Mouse (Mus musculus) cerebellum, postnatal 14 days (tissue): ENCODE data around the gene Ttbk1.
"Not testable (repeated sequence)": the region's sequence is repeated elsewhere in the genome, so short reads cannot be mapped to it uniquely, and the experiment has no call there.

Experiments
- DNase-seq, 2 experiments: peaks; one replicate each; pipeline ENCODE4 v3.0.0; 2021; ENCODE audit warnings: mixed read lengths in 2 of 2

Ttbk1 gene

DNA sequence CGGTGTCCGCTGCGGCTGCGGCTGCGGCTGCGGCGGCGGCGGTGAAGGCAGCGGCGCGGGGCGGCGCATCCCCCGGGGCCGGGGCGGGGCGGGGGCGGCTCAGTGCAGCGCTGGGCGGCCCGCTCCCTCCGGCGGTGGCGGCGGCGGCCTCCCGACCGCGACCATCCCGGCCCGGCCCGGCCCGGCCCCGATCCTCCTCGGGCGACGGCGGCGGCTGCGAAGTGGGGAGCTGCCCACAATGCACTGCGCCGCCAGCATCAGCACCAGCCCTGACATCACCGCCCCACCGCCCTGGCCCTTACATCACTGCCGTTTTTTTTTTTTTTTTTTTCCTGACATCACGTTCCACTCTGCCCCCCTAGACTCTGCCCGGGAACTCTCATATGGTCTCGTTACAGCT lies at the start of gene Ttbk1:
Gene Ttbk1, minus strand, starts transcription at position 245 of the 400 bp plus-strand sequence.
- DNase-seq: peak; percentile 82 to 83

DNA sequence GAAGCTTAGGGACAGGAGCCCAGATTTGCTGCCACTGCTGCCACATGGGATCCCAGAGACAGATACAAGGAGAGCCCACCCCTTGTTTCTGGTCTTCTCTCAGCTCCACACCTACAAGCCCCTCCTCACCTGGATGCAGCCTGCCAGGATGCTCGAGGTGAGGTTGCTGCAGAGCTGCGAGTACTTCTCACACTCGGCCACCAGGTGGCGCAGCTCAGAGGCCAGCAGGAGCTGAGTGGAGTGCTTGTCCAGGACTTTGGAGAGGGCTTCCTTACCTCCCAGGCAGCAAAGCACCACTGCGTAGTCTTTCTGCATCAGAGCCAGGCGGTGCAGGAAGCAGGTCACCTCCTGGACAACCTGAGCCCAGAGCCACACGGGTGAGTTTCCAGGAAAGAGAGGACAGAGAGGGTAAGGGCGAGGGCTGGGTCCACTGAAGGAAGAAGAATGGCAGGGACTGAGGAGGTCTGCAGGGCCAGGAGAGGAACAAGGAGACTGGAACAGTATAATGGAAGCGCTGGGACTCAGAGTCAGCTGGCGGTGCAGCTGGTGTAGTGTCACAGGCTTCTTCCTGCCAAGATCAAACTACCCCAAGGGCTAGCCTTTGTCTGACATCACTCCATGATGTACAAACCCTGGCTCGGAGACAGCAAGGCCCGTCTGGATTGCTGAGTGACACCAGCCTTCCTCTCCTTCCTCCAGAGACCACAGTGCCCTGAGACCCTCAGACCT lies 38.3 kb upstream of the Ttbk1 start:
- DNase-seq: peak; percentile 88 to 93

DNA sequence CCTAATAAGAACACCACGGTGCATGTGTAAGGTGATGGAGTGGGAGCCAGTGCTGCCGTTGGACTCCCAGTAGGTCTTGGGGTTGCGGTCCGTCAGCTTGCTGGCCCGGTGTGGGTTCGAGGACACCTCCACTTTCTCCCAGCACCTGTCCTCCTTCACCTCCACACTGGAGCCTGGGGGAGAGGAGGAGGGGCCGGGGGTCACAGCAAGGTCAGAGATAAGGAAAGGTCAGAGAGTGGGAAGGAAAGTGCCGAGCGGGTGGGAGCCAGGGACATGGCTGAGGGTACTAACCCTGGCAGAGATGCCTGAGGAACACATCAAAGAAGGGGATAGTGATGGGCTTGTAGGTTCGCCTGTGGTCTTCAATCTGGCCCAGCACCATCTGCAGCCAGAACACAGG lies 37.6 kb upstream of the Ttbk1 start:
- DNase-seq: no peak

DNA sequence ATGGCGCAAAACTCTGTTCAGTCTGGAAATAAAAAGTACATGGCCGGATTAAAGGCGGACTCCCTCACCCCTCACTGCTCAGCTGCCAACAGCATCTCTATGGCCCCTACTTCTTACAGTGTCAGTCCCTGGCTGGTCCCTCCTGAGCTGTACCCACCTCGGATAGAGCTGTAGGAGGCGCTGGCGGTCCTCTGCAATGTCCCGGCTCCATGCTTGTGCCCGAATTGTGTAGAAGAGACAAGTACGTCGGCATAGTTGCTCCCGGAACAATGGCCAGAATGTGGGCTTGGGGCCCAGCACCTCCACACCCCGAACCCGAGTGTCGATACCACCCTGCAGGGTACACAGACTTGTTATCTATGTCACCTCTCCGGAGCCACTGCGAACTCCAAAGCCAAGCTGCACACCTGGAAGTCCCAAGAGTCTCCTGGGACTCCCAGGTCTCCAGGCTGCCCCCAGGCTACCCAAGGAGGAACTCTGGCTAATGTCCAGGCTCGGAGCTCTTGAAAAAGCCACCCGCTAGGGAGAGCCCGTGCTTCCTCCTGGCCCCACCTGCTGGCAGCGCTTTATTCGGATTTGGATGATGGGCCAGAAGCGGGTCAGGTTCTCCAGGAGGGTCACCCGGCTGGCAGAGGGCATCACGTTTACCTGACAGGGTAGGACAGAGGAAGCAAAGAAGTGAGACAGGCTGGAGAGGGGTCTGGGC lies 34.6 kb upstream of the Ttbk1 start:
- DNase-seq: peak in 1 of 2 experiments; percentile 58

DNA sequence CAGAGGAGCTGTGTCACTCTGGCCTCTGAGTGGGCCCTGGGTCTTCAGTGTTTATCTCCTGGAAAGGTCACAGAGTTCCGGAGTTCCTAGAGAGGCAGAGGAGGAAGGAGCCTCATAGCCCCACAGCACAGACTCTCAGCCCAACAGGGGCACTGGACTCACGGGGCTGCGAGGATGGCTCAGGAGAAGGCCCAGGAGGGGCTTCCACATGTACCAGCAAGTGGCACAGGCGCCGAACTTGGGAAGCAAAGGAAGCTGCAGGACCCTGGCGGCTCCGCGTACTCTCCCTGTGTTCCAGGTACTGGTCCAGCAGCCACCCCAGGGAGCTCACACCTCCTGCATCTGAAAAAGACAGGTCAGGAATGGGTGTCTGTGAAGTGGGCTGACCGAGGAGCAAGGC lies 33.7 kb upstream of the Ttbk1 start:
- no peak for DNase-seq

DNA sequence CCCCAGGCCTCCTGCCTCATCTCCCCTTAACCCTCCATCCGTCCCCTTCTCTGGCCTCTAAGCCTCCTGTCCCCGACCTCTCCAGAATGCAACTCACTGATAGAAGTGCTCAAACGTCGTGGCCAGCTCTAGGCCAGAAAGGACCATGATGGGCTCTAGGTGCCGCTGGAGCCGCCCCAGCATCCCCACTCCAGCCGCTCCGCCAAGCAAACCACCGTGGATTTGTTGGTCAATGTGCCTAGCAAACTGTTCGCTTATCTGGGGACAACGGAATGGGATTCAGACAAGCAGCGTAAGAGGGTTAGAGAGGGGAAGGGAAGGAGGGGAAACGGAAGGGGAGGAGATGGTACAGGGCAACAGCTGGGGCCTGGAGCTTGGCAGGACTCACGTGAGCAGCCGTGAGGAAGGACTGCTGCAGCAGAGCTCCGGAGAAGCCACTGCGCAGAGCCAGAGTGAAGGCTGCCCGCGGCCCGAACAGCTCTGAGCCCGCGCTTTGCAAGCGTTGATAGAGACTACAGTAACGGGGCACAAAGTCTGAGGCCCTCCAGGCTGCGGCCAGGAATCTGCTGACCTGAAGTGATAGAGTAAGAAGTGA lies 33.0 kb upstream of the Ttbk1 start:
- no peak for DNase-seq

DNA sequence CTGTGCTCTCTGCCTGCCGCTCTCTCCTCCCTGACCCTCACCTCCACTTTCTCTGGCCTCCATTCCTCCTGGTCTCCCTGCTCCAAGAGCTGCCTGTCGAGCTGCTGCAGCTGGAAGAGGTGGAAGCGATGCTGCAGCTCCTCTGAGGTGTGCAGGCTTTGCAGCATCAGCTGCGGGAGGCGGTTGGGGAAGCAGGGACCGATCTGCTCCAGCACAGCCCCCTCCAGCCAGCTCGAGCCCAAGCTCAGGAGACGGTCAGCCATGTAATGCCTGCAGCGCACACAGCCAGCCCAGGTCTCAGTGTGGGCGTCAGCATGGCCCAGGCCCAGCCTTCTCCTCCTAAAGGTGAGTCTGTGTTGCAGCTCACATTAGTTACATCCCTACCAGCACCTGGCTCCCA lies 32.5 kb upstream of the Ttbk1 start:
- no peak for DNase-seq

DNA sequence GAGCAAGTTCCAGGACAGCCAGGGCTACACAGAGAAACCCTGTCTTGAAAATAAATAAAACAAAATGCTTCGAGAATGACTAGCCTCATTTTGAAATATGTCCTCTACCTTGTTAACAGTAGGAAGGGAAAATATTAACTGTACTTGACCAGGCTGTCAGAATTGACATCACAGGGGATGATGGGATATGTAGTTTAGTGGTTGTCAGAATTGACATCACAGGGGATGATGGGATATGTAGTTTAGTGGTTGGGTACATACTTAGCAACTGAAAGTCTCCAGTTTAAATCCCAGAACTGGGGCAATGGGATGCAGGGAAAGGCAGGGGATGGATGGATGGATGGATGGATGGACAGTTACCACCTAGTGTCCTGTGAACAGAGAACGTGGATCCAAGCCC lies 25.9 kb upstream of the Ttbk1 start:
- DNase-seq: no peak

DNA sequence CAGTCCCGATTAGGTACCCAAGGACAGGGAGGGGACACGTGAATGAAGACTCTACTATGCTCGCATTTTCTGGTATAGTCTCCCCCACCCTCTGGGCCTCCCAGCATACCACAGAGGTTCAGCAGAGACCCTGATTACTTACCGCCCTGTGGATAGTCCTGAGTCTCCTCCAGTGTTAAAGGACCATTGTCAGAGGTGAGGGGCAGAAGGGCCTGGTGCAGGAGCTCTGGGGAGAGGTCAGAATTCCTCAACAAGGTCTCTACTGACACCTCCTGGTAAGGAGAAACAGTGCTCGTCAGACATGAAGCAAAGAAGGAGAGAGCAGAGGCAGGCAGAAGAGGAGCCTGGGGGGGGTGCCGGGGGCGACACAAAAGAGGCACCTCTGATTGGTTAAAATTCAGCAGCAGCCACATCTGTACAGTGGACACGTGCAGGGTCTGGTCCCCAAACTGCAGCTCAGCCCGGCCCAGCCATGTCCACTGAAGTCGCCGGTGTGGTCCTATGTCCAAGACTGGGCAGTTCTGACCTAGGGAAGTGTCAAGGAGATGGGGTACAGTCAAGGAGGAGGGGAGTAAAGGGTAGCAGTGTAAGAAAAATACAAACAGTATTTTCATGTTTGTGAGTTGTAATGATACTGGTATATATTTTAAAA lies 23.7 kb upstream of the Ttbk1 start:
- peak in 1 of 2 experiments; percentile 48 for DNase-seq

DNA sequence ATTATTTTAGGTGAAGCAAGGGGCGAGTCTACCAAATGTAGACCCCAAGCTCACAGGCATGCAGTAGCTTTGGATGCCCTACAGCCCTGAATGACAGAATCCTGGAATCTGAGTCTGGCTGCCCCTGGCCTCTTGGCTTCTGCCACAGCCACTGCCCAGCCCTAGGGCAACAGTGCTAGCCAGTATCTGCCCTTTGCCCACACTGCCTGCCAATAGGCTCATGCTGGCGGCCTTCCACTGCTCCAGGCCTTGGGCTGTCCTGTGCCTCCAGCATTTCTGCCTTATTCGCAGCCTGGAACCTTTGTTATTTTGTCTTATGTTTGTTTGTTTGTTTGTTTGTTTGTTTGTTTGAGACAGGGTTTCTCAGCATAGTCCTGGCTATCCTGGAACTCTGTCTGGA lies 18.1 kb upstream of the Ttbk1 start:
- DNase-seq: peak in 1 of 2 experiments; percentile 31

DNA sequence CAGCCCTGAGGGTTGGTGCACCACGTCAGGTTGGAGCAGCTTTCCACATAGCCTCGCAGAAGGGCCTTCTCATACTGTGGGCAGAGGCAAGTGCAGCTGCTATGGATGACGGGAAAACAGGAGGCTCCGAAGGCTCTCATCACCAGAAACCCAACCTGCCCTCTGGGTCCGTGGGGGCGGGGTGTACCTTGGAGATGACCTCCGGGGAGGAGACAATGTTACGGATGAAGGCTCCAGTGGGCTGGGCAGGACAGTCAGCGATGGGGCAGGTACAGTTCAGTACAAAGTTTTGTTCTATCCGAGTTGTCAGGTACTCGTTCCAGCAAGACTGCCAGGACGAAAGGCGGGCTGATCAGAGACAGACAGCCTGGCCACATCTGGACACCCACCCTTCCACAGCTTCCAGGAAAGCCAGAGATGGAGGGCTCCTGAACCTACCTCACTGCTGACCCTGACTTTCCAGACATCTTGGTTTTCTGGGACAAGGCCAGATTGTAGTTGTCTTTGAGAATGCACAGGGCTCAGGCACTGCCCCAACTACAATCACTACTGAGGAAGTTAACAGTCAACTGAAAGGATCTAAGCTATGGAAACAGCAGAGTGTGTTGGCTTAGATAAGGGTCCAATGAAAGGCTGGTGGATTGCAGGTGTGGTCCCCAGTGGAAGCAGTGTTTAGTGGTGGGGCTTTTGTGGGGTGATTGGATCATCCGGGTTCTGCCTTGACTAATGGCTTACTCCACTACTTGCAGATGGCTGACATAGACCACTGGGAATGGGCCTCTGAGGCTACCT lies 16.6 kb upstream of the Ttbk1 start:
- no peak for DNase-seq

DNA sequence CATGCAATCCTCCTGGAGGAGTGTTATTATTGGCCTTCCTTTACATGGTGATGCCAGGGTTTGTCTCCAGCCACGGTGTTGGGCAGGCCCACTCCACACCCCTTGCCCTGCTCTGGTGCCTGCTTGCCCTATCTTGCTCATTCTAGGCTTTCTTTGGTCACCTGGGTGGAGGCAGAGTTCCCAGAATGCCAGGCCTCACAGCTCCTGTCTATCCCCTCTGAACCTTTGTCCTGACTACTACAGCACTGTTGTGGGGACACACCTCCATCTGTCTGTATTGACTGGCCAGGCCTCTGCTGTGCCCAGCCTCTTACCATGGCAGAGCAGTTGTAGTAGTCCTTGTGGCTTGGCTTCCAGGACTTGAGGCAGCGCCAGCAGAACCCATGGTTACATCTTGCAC lies 15.3 kb upstream of the Ttbk1 start:
- DNase-seq: no peak

DNA sequence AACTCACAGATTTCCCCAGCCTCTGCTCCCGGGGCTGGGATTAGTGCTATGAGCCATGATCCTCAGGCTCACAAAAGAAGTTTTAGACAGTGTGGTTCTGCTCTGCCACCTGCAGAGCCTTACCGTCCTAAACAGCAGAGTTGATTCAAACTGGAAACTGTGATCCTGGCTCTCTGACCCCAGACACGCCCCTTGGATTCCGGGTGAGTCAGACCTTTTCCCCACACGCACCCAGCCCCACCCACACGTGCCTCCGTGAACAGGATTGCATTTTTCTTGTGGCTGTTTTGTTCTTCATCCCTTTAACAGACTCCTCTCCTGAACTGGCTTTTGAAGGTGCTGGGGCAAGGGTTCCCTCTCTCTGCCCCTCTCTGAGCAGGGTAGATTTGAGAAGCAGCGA lies 10.5 kb upstream of the Ttbk1 start:
- DNase-seq: no peak

DNA sequence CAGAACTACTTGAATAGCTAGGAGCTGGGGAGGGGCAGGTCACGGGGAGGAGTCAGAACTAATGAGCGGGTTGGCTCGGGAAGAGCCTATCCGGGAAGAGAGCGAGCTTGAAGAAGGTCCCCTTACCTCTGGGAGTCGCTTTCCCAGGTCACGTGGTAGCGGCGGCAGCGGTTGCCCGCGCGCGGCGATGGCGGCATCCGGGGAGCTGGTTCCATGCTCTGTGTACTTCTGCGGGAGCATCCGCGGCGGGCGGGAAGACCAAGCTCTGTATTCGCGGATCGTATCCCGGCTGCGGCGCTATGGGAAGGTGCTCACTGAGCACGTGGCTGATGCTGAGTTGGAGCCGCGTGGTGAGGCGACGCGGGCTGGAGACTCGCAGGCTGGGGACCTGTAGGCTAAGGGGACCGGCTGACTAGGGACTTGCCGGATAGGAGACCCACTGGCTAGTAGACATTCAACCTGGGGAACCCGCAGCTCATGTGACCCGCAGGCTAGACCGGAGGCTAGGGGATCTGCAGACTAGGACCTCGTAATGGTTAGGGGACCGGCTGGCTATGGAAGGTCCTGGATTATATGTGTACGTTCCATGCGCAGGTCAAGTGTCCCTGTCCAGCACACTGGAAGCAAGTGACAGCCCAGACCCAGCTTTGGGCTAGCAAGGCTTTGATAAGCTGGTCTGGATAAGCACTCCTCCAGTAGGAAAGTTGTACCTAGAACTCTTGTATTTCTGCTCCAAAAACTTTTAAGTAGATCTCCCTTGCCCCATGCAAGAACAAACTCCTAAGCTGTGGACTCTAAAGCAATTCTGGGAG lies 9.4 kb upstream of the Ttbk1 start, which contains the start of gene Dnph1:
Gene Dnph1, plus strand, starts transcription at position 89 of the 812 bp plus-strand sequence.
- DNase-seq: peak; percentile 84 to 88

DNA sequence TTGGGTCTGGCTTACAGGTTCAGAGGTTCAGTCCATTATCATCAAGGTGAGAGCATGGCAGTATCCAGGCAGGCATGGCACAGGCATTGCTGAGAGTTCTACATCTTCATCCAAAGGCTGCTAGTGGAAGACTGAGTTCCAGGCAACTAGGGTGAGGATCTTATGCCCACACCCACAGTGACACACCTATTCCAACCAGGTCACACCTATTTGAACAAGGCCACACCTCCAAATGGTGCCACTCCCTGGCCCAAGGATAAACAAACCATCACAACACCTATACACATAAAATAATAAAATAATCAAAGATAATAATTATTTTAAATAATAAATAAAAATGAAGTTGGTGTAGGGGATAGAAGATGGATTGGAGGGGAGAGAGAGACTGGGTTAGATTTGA lies 8.6 kb upstream of the Ttbk1 start:
- not testable (repeated sequence) for DNase-seq

DNA sequence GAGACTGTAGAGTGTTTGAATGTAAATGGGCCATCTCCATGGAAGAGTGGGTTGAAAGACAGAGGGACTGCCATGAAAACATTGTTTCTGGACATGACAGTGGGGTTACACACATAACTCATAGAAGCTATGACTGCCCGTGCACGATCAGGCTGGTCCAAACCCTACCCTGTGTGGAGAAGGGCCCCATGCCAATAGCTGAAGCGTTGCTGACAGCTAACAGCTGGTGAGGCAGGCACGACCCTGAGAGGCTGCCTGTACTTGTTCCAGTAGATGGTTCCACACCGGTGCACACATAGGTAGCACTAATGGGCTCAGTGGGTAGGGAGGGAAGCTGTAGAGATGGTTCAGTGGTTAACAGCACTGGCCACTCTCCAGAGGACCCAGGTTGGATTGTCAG lies 8.0 kb upstream of the Ttbk1 start:
- peak in 1 of 2 experiments; percentile 44 for DNase-seq

DNA sequence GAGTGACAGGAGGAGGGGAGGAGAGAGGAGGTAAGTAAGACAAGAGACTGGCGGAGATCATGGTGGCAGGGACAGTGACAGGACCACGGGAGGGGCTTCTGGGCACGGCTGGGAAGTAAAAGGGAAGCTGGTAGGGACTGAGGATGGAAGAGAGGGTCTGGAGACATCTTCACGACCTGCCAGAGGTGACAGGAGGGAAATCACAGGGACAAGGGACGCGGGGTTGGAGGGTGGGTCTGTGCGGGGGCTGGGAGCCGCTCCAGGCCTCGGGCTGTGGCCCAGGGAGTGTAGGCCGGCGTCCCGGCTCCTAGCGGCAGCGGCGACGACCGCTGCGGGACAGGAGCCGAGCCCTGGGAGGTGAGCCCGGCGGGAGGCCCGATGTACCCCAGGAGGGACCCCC lies 480 bp downstream of the Ttbk1 start:
- DNase-seq: peak; percentile 51 to 52

DNA sequence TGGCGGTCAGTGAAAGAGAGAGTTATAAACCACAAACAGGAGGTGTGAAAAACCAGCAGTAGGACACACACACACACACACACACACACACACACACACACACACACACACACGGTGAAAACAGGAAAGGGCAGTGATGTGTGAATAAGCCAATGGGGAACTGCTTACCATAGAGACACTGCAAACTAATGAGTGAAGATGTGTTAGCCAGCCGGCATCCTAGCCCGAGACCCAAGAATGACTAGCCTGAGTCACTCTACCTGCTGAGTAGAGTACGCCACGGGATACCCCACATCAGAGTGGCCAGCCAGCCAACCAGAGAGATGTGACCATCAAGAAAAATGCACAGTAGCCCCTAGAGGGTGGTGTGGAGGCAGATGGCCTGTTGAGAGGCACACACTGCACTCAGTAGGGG lies 3.0 kb downstream of the Ttbk1 start:
- DNase-seq: peak; percentile 54 to 60

DNA sequence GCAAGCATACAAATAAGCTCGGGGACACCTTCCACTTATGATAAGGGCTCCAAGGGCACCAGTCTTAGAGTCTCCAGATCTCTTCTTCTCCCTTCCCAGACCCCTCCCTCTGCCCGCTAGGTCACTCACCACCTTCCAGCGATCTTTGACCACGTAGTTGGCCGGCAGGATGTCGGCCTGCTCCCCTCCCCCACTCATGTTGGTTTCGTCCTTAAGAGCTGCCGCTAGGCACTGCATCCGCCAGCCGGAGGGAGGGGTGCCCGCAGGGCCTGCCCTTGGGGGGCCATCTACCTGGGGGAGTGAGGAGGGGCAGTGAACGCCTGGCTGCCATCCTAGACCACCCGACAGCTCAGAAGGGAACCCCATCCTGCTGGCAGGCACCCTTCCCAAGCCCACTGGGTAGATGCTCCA lies 3.4 kb downstream of the Ttbk1 start:
- peak; percentile 58 to 70 for DNase-seq

DNA sequence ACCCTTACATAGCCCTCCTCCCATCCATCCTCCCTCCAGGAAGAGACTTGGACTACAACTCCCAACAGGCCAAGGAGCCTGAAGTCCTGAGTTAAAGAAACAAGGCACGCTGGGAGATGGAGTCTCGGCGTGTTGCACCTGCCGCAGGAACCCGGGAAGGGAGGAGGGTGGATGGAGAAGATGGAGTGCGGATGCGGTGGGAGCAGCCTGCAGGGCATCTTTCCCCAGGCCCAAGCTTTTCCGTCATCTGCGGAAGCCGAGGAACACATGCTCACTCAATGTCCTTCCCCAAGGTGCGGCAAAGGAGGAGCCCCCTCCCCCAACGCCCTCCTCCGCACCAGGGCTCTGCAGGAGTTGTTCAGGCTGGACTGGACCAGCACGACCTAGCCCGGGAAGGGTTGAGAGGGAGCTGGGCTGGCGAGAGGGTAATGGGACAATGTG lies 3.9 kb downstream of the Ttbk1 start:
- DNase-seq: peak; percentile 77 to 78

DNA sequence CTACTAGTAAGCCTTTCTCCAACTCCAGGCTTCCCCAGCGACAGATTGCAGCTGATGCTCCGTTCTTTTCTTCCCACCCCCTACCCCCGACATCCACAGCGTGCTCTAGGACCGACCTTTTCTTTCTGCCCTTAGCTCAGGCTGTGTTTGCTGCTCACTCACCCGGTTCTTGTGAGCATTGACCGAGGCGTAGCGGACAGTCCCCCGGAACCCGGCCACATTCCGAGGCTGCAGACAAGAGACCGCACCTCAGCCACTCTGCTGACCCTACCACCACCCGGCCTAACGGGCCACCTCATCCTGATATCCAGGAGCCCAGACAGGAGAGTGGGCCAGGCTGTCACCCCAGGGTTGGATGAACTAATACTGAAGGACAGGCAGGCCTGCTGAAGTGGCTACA lies 10.2 kb downstream of the Ttbk1 start:
- no peak for DNase-seq

DNA sequence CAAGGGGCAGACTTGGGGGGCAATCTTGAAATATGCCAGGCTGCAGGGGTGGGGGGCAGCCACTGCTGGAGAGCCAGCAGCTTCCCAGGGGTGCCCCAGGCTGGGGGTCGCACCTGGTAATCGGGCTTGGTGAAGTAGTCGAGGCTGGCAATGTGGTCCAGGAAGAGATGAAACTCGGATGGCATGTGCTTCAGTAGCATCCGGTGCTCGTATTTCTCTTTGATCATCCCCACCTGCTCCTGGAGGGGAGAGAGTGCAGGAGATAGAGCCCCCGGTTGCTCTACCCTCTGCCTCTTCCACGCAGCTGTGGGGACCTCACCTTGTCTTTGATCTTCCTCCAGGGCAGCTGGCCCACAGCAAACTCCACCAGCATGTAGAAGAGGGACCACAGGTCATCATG lies 10.9 kb downstream of the Ttbk1 start:
- DNase-seq: no peak
